Mouse (Mus musculus) midbrain, embryonic 13.5 days (tissue): ENCODE measurements at regions not wholly inside any gene's neighbourhood (a gene's known extent, or its start where the extent isn't known, plus 50 kb on each side); places are given as distances from the start of the nearest gene placed in this dataset.

Source experiments
- ATAC-seq: fragments of 200-750 bp; cut with Nextera tagmentation; 2 replicates; pipeline ENCODE4 v1.8.0; 2017; ENCODE audit warnings: mild to moderate bottlenecking, moderate TSS enrichment, moderate library complexity
- H3K27ac ChIP-seq: fragments of 300-500 bp; sonication (generic); 2 replicates; pipeline ENCODE4 v1.5.1; 2015; ENCODE audit warnings: inconsistent platforms, mild to moderate bottlenecking, moderate library complexity
- H3K27me3 ChIP-seq: fragments of 300-500 bp; sonication (generic); 2 replicates; pipeline ENCODE4 v1.6.1; 2015; ENCODE audit warnings: mild to moderate bottlenecking, inconsistent platforms
- H3K36me3 ChIP-seq: fragments of 300-500 bp; sonication (generic); 2 replicates; pipeline ENCODE4 v1.6.1; 2015; ENCODE audit warnings: mild to moderate bottlenecking, inconsistent platforms
- H3K4me1 ChIP-seq: fragments of 300-500 bp; sonication (generic); replicated peaks from 2 replicates; pipeline ENCODE4 v1.6.1; 2015; ENCODE audit warnings: inconsistent platforms
- H3K4me2 ChIP-seq: fragments of 300-500 bp; sonication (generic); replicated peaks from 2 replicates; pipeline ENCODE4 v1.6.1; 2015; ENCODE audit warnings: moderate library complexity, mild to moderate bottlenecking, inconsistent platforms
- H3K4me3 ChIP-seq: fragments of 300-500 bp; sonication (generic); replicated peaks from 2 replicates; pipeline ENCODE4 v1.5.1; 2015; ENCODE audit warnings: mild to moderate bottlenecking, inconsistent platforms
- H3K9ac ChIP-seq: fragments of 300-500 bp; sonication (generic); replicated peaks from 2 replicates; pipeline ENCODE4 v1.6.1; 2015; ENCODE audit warnings: mild to moderate bottlenecking, inconsistent platforms
- H3K9me3 ChIP-seq: fragments of 300-500 bp; sonication (generic); 2 replicates; pipeline ENCODE4 v1.6.1; 2016; ENCODE audit warnings: mild to moderate bottlenecking, inconsistent platforms
- WGBS: fragments of 180-500 bp; shearing (Covaris S2); methylation state at CpG from one replicate; pipeline ENCODE4 v1.1.7; 2015; 5-methylcytosine and 5-hydroxymethylcytosine counted together

GRCm38 (mm10) chr7:36308726-36309125, 389.2 kb upstream of the Tshz3 start:
- no peak overlapping the region for H3K27ac ChIP-seq
- H3K9me3 ChIP-seq = no peaks in the 10 kb centered on the region
- ATAC-seq = no peak
- WGBS = 87% methylated on average over 9 of the region's 9 CpGs
- H3K27me3 ChIP-seq = no peaks in the 10 kb centered on the region
- no peak overlapping the region for H3K9ac ChIP-seq
- no peak overlapping the region for H3K4me2 ChIP-seq
- H3K4me1 ChIP-seq = no peaks in the 10 kb centered on the region
- no peak overlapping the region for H3K4me3 ChIP-seq
- no peaks in the 10 kb centered on the region for H3K36me3 ChIP-seq

GRCm38 (mm10) chr7:36308106-36308620, 389.8 kb upstream of the Tshz3 start:
- no peaks in the 10 kb centered on the region for H3K27me3 ChIP-seq
- no peaks in the 10 kb centered on the region for H3K36me3 ChIP-seq
- ATAC-seq = no peak
- no peaks in the 10 kb centered on the region for H3K4me1 ChIP-seq
- no peak overlapping the region for H3K4me3 ChIP-seq
- H3K27ac ChIP-seq = no peak overlapping the region
- no peak overlapping the region for H3K9ac ChIP-seq
- H3K9me3 ChIP-seq = no peaks in the 10 kb centered on the region
- H3K4me2 ChIP-seq = no peak overlapping the region
- 92% methylated on average over 10 of the region's 10 CpGs for WGBS

- Histone ChIP-seq H3K4me3 (no peak overlapping the region), H3K9me3 (no peaks in the 10 kb centered on the region), H3K36me3 (no peaks in the 10 kb centered on the region), H3K4me1 (no peaks in the 10 kb centered on the region), H3K27ac (no peak overlapping the region), H3K4me2 (no peak overlapping the region), H3K9ac (no peak overlapping the region), H3K27me3 (no peaks in the 10 kb centered on the region)
- no peak for ATAC-seq
Measured at GRCm38 (mm10) chr7:36277275-36277674, 420.6 kb upstream of the Tshz3 start.

- WGBS = 42% methylated on average over 5 of the region's 5 CpGs
- Histone ChIP-seq H3K9ac (no peak overlapping the region), H3K4me1 (0 out of 2 replicates have a peak, but pooled peaks cover 5% of the 10 kb centered on the region), H3K4me3 (no peak overlapping the region), H3K27ac (no peak overlapping the region), H3K27me3 (no peaks in the 10 kb centered on the region), H3K9me3 (no peaks in the 10 kb centered on the region), H3K4me2 (no peak overlapping the region), H3K36me3 (no peaks in the 10 kb centered on the region)
- no peak for ATAC-seq
Measured at GRCm38 (mm10) chr7:36268966-36269365, 429.0 kb upstream of the Tshz3 start.

- no peaks in the 10 kb centered on the region for H3K27me3 ChIP-seq
- ATAC-seq = no peak
- H3K9me3 ChIP-seq = no peaks in the 10 kb centered on the region
- 90% methylated on average over 7 of the region's 7 CpGs for WGBS
- no peak overlapping the region for H3K9ac ChIP-seq
- no peak overlapping the region for H3K27ac ChIP-seq
- H3K36me3 ChIP-seq = no peaks in the 10 kb centered on the region
- no peak overlapping the region for H3K4me3 ChIP-seq
- H3K4me1 ChIP-seq = 0 out of 2 replicates have a peak, but pooled peaks cover 5% of the 10 kb centered on the region
- no peak overlapping the region for H3K4me2 ChIP-seq
Measured at GRCm38 (mm10) chr7:36265163-36265823, 432.6 kb upstream of the Tshz3 start.

GRCm38 (mm10) chr7:36262124-36262710, 435.7 kb upstream of the Tshz3 start:
- Histone ChIP-seq H3K9ac (no peak overlapping the region), H3K4me3 (no peak overlapping the region), H3K27me3 (no peaks in the 10 kb centered on the region), H3K9me3 (no peaks in the 10 kb centered on the region), H3K27ac (no peak overlapping the region), H3K4me2 (no peak overlapping the region), H3K4me1 (no peaks in the 10 kb centered on the region), H3K36me3 (no peaks in the 10 kb centered on the region)
- 91% methylated on average over 8 of the region's 8 CpGs for WGBS
- no peak for ATAC-seq

- no peak overlapping the region for H3K9ac ChIP-seq
- H3K27me3 ChIP-seq = no peaks in the 10 kb centered on the region
- H3K4me1 ChIP-seq = no peaks in the 10 kb centered on the region
- H3K36me3 ChIP-seq = no peaks in the 10 kb centered on the region
- H3K27ac ChIP-seq = no peak overlapping the region
- no peak overlapping the region for H3K4me2 ChIP-seq
- WGBS = 95% methylated on average over 15 of the region's 15 CpGs
- no peak for ATAC-seq
- H3K9me3 ChIP-seq = no peaks in the 10 kb centered on the region
- no peak overlapping the region for H3K4me3 ChIP-seq
Measured at GRCm38 (mm10) chr7:36257102-36257501, 440.8 kb upstream of the Tshz3 start.

- Histone ChIP-seq H3K4me1 (0 out of 2 replicates have a peak, but pooled peaks cover 3% of the 10 kb centered on the region), H3K36me3 (no peaks in the 10 kb centered on the region), H3K27me3 (no peaks in the 10 kb centered on the region), H3K9ac (no peak overlapping the region), H3K4me3 (no peak overlapping the region), H3K27ac (no peak overlapping the region), H3K9me3 (no peaks in the 10 kb centered on the region), H3K4me2 (no peak overlapping the region)
- no peak for ATAC-seq
Measured at GRCm38 (mm10) chr7:36247356-36247755, 444.6 kb upstream of the Zfp507 start.

- no peak overlapping the region for H3K4me3 ChIP-seq
- no peaks in the 10 kb centered on the region for H3K4me1 ChIP-seq
- no peaks in the 10 kb centered on the region for H3K27me3 ChIP-seq
- no peaks in the 10 kb centered on the region for H3K9me3 ChIP-seq
- H3K4me2 ChIP-seq = no peak overlapping the region
- ATAC-seq = no peak
- H3K9ac ChIP-seq = no peak overlapping the region
- WGBS = 95% methylated on average over 2 of the region's 2 CpGs
- no peaks in the 10 kb centered on the region for H3K36me3 ChIP-seq
- H3K27ac ChIP-seq = no peak overlapping the region
Measured at GRCm38 (mm10) chr7:36236673-36237072, 433.9 kb upstream of the Zfp507 start.

- H3K9me3 ChIP-seq = no peaks in the 10 kb centered on the region
- no peak overlapping the region for H3K27ac ChIP-seq
- H3K9ac ChIP-seq = no peak overlapping the region
- no peak overlapping the region for H3K4me2 ChIP-seq
- H3K4me3 ChIP-seq = no peak overlapping the region
- no peaks in the 10 kb centered on the region for H3K4me1 ChIP-seq
- H3K27me3 ChIP-seq = no peaks in the 10 kb centered on the region
- no peak for ATAC-seq
- no peaks in the 10 kb centered on the region for H3K36me3 ChIP-seq
Measured at GRCm38 (mm10) chr7:36229031-36229430, 426.2 kb upstream of the Zfp507 start.

GRCm38 (mm10) chr7:36224416-36224815, 421.6 kb upstream of the Zfp507 start:
- H3K27me3 ChIP-seq = no peaks in the 10 kb centered on the region
- ATAC-seq = no peak
- H3K36me3 ChIP-seq = no peaks in the 10 kb centered on the region
- H3K4me3 ChIP-seq = no peak overlapping the region
- no peak overlapping the region for H3K9ac ChIP-seq
- no peaks in the 10 kb centered on the region for H3K9me3 ChIP-seq
- 90% methylated on average over 8 of the region's 8 CpGs for WGBS
- no peak overlapping the region for H3K4me2 ChIP-seq
- no peak overlapping the region for H3K27ac ChIP-seq
- no peaks in the 10 kb centered on the region for H3K4me1 ChIP-seq

- WGBS = 58% methylated on average over 2 of the region's 2 CpGs
Measured at GRCm38 (mm10) chr7:36218386-36218785, 415.6 kb upstream of the Zfp507 start.

GRCm38 (mm10) chr7:36210034-36210433, 407.2 kb upstream of the Zfp507 start:
- H3K9ac ChIP-seq = no peak overlapping the region
- no peaks in the 10 kb centered on the region for H3K4me1 ChIP-seq
- no peak overlapping the region for H3K4me3 ChIP-seq
- 0 out of 2 replicates have a peak, but pooled peaks cover 2% of the 10 kb centered on the region for H3K9me3 ChIP-seq
- no peaks in the 10 kb centered on the region for H3K36me3 ChIP-seq
- no peak for ATAC-seq
- 96% methylated on average over 4 of the region's 4 CpGs for WGBS
- no peaks in the 10 kb centered on the region for H3K27me3 ChIP-seq
- H3K4me2 ChIP-seq = no peak overlapping the region
- H3K27ac ChIP-seq = no peak overlapping the region

More at GRCm38 (mm10) chr7:36218386-36218785, 415.6 kb upstream of the Zfp507 start:
- no peak for ATAC-seq
- H3K27me3 ChIP-seq = no peaks in the 10 kb centered on the region
- no peaks in the 10 kb centered on the region for H3K9me3 ChIP-seq
- no peaks in the 10 kb centered on the region for H3K4me1 ChIP-seq
- H3K9ac ChIP-seq = no peak overlapping the region
- no peaks in the 10 kb centered on the region for H3K36me3 ChIP-seq
- H3K27ac ChIP-seq = no peak overlapping the region
- H3K4me3 ChIP-seq = no peak overlapping the region
- no peak overlapping the region for H3K4me2 ChIP-seq
